Mouse (Mus musculus): ENCODE results near the gene Car5a.

The Car5a gene

GRCm38 (mm10) chr8:121899180-121900044 is 45.3 kb downstream of the Car5a start:
- in situ Hi-C loops (cut with MboI; ENCODE audit: low pct_unique_long_range_greater_than_20kb in 1 of 2, low sequenced_read_pairs in 2 of 2, unreplicated experiment in 1 of 2) = no loop called here

- in situ Hi-C loops (cut with MboI; ENCODE audit: low pct_unique_long_range_greater_than_20kb in 1 of 2, low sequenced_read_pairs in 2 of 2, unreplicated experiment in 1 of 2) = no loop called here
These were observed 46.2 kb downstream of the Car5a start for GRCm38 (mm10) chr8:121898401-121898931.

GRCm38 (mm10) chr8:121897871-121898381 is 46.8 kb downstream of the Car5a start:
- in situ Hi-C loops (cut with MboI; ENCODE audit: low pct_unique_long_range_greater_than_20kb in 1 of 2, low sequenced_read_pairs in 2 of 2, unreplicated experiment in 1 of 2) = no loop called here

DNA sequence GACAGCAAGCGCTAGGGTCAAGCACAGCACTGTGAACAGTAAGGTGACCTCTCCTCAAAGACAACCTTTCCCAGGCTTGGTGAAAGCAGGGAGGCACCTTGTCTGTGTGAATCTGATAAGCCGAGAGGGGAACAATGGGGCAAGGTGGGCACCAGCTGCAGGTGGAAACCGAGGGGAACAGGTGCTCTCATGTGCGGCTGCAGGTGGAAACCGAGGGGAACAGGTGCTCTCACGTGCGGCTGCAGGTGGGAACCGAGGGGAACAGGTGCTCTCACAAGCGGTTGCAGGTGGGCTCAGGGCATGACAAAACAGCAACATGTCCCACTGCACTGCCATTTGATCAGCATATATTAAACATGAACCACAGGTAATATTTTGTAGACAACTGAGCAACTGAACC is 47.5 kb downstream of the Car5a start:
- in situ Hi-C loops (cut with MboI; ENCODE audit: low pct_unique_long_range_greater_than_20kb in 1 of 2, low sequenced_read_pairs in 2 of 2, unreplicated experiment in 1 of 2) = no loop called here

GRCm38 (mm10) chr8:121896476-121897145 is 48.1 kb downstream of the Car5a start:
- in situ Hi-C loops (cut with MboI; ENCODE audit: low pct_unique_long_range_greater_than_20kb in 1 of 2, low sequenced_read_pairs in 2 of 2, unreplicated experiment in 1 of 2) = no loop called here

DNA sequence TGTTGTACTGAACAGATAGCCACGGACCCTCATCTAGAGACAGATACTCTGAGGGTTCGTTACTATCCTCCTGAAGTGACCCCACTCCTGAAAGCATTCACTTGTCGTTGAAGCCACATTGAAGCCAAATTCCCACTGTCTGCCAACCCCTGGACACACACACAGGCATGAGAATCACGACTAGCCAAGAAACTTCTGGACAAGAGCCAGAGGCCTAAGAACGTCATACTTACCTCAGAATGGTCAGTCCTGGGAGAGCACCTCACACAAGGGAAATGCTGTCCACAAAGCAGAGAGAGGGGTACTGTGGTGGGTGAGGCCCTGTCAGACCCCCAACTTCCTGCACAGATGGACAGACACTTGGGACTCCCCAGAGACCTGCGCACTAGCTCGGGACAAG is 48.8 kb downstream of the Car5a start:
- in situ Hi-C loops (cut with MboI; ENCODE audit: low pct_unique_long_range_greater_than_20kb in 1 of 2, low sequenced_read_pairs in 2 of 2, unreplicated experiment in 1 of 2) = no loop called here

DNA sequence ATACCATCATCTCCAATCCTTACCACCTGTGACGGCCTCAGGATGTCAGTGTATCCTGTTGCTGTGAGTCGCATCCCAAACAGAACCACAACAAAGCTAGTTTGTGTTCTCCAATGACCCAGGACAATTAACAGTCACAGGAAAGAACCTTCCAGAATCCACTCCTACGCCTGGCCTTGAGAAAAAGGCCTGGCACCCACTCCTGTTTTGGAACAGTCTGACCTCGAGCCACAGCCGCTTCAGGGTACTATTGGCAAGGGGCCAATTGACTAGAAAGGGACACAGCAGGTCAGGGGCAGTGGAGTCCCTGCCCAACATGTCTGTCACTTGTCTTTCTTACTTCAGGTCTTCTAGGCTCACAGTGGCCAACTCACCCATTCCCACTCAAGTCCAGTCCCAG is 51.8 kb downstream of the Car5a start:
- in situ Hi-C loops (cut with MboI; ENCODE audit: low pct_unique_long_range_greater_than_20kb in 1 of 2, low sequenced_read_pairs in 2 of 2, unreplicated experiment in 1 of 2) = no loop called here

- in situ Hi-C loops (cut with MboI; ENCODE audit: low pct_unique_long_range_greater_than_20kb in 1 of 2, low sequenced_read_pairs in 2 of 2, unreplicated experiment in 1 of 2) = no loop called here
These were observed 54.6 kb downstream of the Car5a start for GRCm38 (mm10) chr8:121889810-121890785.

DNA sequence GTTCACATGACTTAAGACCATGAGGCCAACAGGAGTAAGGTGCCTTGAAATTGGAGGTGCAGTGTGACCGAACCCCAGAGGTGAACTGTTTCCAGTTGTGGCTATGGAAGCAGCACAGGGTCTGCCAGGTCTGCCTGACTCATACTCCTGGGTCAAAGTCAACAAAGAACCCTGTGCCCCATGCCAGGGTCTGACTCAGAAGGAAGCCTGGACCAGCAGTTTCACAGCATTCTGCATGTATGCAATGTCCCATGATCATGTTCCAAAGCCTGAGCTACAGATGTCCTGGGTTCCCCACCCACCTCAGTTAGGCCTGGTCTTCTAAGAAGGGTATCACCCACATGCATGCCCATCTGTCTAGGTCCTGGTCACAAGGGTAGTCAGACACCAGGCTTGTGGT is 55.4 kb downstream of the Car5a start:
- in situ Hi-C loops (cut with MboI; ENCODE audit: low pct_unique_long_range_greater_than_20kb in 1 of 2, low sequenced_read_pairs in 2 of 2, unreplicated experiment in 1 of 2) = no loop called here

- in situ Hi-C loops (cut with MboI; ENCODE audit: low pct_unique_long_range_greater_than_20kb in 1 of 2, low sequenced_read_pairs in 2 of 2, unreplicated experiment in 1 of 2) = no loop called here
These were observed 57.2 kb downstream of the Car5a start for GRCm38 (mm10) chr8:121887547-121887946.

DNA sequence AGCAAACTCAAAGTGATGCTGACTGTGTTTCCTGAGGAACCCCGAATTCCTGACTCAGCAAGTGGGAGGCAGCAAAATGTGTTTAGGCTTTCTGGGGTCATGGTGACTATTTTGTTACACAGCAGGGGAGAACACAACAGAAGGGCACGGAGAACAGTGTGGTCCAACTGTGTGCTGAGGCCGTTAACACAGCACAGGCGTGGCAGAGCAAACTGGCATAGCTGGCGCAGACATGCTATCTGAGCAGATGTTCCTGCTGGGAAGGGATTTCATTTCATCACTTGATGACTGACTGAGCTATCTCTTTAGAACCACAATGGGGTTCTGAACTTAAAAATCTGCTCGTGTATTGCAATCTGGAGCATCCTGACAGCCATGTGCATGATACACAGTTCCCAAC is 59.3 kb downstream of the Car5a start:
- in situ Hi-C loops (cut with MboI; ENCODE audit: low pct_unique_long_range_greater_than_20kb in 1 of 2, low sequenced_read_pairs in 2 of 2, unreplicated experiment in 1 of 2) = no loop called here

DNA sequence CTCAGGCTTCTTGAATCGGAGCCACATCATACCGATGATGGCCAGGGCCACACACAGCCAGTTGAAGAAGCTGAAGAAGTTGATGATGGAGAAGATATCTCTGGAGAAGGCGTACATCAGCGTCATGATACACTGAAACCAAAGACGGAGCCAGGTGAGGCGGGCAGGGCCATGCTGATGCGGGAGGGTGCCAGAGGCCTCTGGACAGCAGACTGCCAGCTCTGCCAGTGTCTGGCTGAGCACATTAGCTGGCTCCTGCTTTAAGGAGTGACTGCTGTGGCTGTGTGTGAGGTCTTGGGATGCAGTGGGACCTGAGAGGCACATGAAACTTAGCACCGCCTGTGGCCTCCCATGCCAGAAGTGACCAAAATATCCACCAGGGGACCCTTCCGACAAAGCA is 59.7 kb downstream of the Car5a start:
- in situ Hi-C loops (cut with MboI; ENCODE audit: low pct_unique_long_range_greater_than_20kb in 1 of 2, low sequenced_read_pairs in 2 of 2, unreplicated experiment in 1 of 2) = no loop called here

GRCm38 (mm10) chr8:121884181-121884580 is 60.5 kb downstream of the Car5a start:
- in situ Hi-C loops (cut with MboI; ENCODE audit: low pct_unique_long_range_greater_than_20kb in 1 of 2, low sequenced_read_pairs in 2 of 2, unreplicated experiment in 1 of 2) = no loop called here

GRCm38 (mm10) chr8:121881921-121882320 is 62.8 kb downstream of the Car5a start:
- in situ Hi-C loops (cut with MboI; ENCODE audit: low pct_unique_long_range_greater_than_20kb in 1 of 2, low sequenced_read_pairs in 2 of 2, unreplicated experiment in 1 of 2) = no loop called here

GRCm38 (mm10) chr8:121880818-121881217 is 63.9 kb downstream of the Car5a start:
- in situ Hi-C loops (cut with MboI; ENCODE audit: low pct_unique_long_range_greater_than_20kb in 1 of 2, low sequenced_read_pairs in 2 of 2, unreplicated experiment in 1 of 2) = no loop called here

DNA sequence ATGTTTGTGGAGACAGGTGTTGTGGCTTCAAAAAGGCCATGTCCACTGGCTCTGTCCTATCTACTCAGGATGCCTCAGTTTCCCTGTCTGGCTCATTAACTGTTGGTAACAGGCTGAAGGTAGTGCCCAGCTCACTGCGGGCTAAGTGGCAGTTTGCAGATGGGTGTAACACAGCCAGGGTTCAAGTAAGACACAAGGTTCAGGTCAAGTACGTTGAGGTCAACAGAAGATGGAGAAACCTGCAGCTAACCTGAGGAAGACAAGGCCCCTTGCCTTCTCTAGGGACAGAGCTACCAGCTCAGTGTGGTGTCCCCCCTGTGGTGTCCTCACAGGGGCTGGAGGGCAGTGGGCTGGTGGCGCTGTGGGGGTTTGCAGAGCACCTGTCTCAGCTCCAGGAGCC is 65.0 kb downstream of the Car5a start:
- in situ Hi-C loops (cut with MboI; ENCODE audit: low pct_unique_long_range_greater_than_20kb in 1 of 2, low sequenced_read_pairs in 2 of 2, unreplicated experiment in 1 of 2) = no loop called here

- in situ Hi-C loops (cut with MboI; ENCODE audit: low pct_unique_long_range_greater_than_20kb in 1 of 2, low sequenced_read_pairs in 2 of 2, unreplicated experiment in 1 of 2) = no loop called here
These were observed 66.8 kb downstream of the Car5a start for GRCm38 (mm10) chr8:121877828-121878480.

GRCm38 (mm10) chr8:121877212-121877611 is 67.5 kb downstream of the Car5a start:
- in situ Hi-C loops (cut with MboI; ENCODE audit: low pct_unique_long_range_greater_than_20kb in 1 of 2, low sequenced_read_pairs in 2 of 2, unreplicated experiment in 1 of 2) = no loop called here
